Mouse (Mus musculus) embryonic fibroblast, embryonic 13.5 days (primary cell): ENCODE results near the gene Zdhhc22.

Experiments
- CTCF ChIP-seq: IDR thresholded peaks from 2 replicates; pipeline ENCODE4 v1.5.1; 2011; ENCODE audit warnings: mild to moderate bottlenecking, control low read depth, low read length, moderate library complexity, borderline replicate concordance; ENCODE audit not compliant: insufficient read depth
- POLR2A ChIP-seq: IDR thresholded peaks from 2 replicates; pipeline ENCODE4 v1.6.1; 2011; ENCODE audit warnings: low read depth, mild to moderate bottlenecking, control low read depth, low read length, moderate library complexity

DNA sequence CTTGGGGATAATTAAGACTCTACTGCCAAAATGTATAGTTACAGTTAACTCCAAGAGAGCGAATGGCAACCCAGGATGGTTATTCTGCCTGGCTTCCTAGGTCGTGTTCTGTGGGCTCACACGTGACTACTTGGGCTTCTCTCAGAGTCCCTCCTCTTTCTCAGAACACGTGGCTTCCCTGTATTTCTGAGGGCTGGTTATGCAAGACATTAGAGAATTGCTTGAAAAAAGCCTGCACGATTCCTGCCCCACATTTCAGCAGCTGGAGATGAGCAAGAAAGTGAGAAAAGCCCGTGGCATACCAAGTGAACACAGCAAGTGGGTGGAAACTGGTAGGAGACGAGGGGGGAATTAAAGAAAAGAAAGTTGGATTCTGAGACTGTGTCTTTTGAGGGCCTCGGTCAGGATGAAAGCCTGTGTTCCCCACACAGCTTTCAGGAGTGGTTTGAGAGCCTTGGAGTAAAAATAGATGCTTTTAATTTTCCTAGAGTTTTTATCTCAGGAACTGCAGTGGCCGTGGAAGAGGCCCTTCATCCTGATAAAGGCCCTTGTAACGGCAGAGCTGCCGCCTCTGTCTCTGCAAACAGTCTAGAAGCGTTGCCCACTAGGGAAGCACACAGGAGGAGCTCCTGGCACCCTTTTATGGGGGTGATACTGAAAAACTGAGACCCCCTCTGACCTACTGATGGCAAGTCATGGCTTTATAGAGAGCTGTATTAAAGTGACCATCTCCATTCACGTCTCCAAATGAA lies 21.6 kb downstream of the Zdhhc22 start:
- TF ChIP-seq CTCF (no peak), POLR2A (no peak)
